Mouse (Mus musculus) CH12.LX (cell line): ENCODE data around the gene Glt8d2. TPM values are rescaled to one million over a fixed set of nuclear protein-coding genes. Genes with fewer than 3 reads are reported as not detected.

ENCODE experiments used
- DNase-seq: peaks from one replicate; pipeline ENCODE4 v3.0.0-alpha.2; 2013; ENCODE audit errors: extremely low read depth
- H3K27ac ChIP-seq: 2 replicates; pipeline ENCODE4 v1.5.1; 2012; ENCODE audit warnings: low read depth, mild to moderate bottlenecking, control low read depth, moderate library complexity; ENCODE audit not compliant: insufficient read depth
- H3K27me3 ChIP-seq: replicated peaks from 2 replicates; pipeline ENCODE3; 2012; ENCODE audit warnings: inconsistent platforms
- H3K36me3 ChIP-seq, 2 experiments: replicated peaks in 1 of 2; 2 replicates each; pipeline versions ENCODE3 to v1.6.1; 2012; ENCODE audit warnings: inconsistent platforms in 1 of 2, low read length in 1 of 2, mild to moderate bottlenecking in 1 of 2, mixed read lengths in 1 of 2, moderate library complexity in 1 of 2; ENCODE audit not compliant: control insufficient read depth in 1 of 2, insufficient read depth in 1 of 2
- H3K4me1 ChIP-seq, 2 experiments: 2 replicates each; pipeline ENCODE4 v1.6.1; 2012; ENCODE audit warnings: inconsistent platforms in 1 of 2, moderate library complexity in 1 of 2; ENCODE audit not compliant: insufficient read depth in 2 of 2, control insufficient read depth in 1 of 2
- H3K4me2 ChIP-seq: 2 replicates; pipeline ENCODE4 v1.6.1; 2012; ENCODE audit warnings: low read depth, mild to moderate bottlenecking, control low read depth; ENCODE audit not compliant: poor library complexity, insufficient read depth, severe bottlenecking
- H3K4me3 ChIP-seq, 3 experiments: fragments of 150-350 bp in 1 of 3; sonication (generic) in 1 of 3; replicated peaks in 1 of 3; 2 replicates each; pipeline versions ENCODE3 to v1.5.1; 2011 to 2012; ENCODE audit warnings: low read depth in 2 of 3, low read length in 2 of 3, mild to moderate bottlenecking in 2 of 3, moderate library complexity in 2 of 3, control low read depth in 1 of 3, improper control_type of control experiment in 1 of 3, inconsistent platforms in 1 of 3, mixed read lengths in 1 of 3; ENCODE audit not compliant: poor library complexity in 1 of 3
- H3K79me2 ChIP-seq: replicated peaks from 2 replicates; pipeline ENCODE4 v1.6.1; 2012; ENCODE audit warnings: mild to moderate bottlenecking, moderate library complexity; ENCODE audit not compliant: control insufficient read depth, poor library complexity, insufficient read depth, severe bottlenecking; ENCODE audit errors: extremely low read depth
- H3K9ac ChIP-seq: 2 replicates; pipeline ENCODE4 v1.6.1; 2012; ENCODE audit warnings: low read depth, mild to moderate bottlenecking, control low read depth, moderate library complexity; ENCODE audit not compliant: insufficient read depth
- H3K9me3 ChIP-seq: replicated peaks from 2 replicates; pipeline ENCODE3; 2012; ENCODE audit warnings: low read length, inconsistent platforms, mixed read lengths
- CHD1 ChIP-seq: IDR thresholded peaks from 2 replicates; pipeline ENCODE4 v1.6.1; 2012; ENCODE audit warnings: low read depth, low read length, improper control_type of control experiment, inconsistent platforms
- CHD2 ChIP-seq: IDR thresholded peaks from 2 replicates; pipeline ENCODE4 v1.6.1; 2011; ENCODE audit warnings: low read length, improper control_type of control experiment
- CTCF ChIP-seq, 2 experiments: IDR thresholded peaks in 1 of 2; conservative IDR thresholded peaks in 1 of 2; 2 replicates each; pipeline ENCODE4 v1.5.1; 2011 to 2012; ENCODE audit warnings: low read depth in 2 of 2, low read length in 2 of 2, improper control_type of control experiment in 1 of 2, inconsistent platforms in 1 of 2, mild to moderate bottlenecking in 1 of 2, moderate library complexity in 1 of 2
- ELF1 ChIP-seq: IDR thresholded peaks from 2 replicates; pipeline ENCODE4 v1.6.1; 2014; ENCODE audit warnings: low read depth, mild to moderate bottlenecking, inconsistent platforms, low read length, improper control_type of control experiment
- IRF4 ChIP-seq: IDR thresholded peaks from 2 replicates; pipeline ENCODE4 v1.6.1; 2014; ENCODE audit warnings: low read depth, mild to moderate bottlenecking, inconsistent platforms, low read length, improper control_type of control experiment
- MAFK ChIP-seq: IDR thresholded peaks from 2 replicates; pipeline ENCODE4 v1.6.1; 2011; ENCODE audit warnings: low read length, improper control_type of control experiment; ENCODE audit not compliant: insufficient replicate concordance
- MXI1 ChIP-seq: IDR thresholded peaks from 2 replicates; pipeline ENCODE4 v1.6.1; 2011; ENCODE audit warnings: mild to moderate bottlenecking, low read depth, low read length, improper control_type of control experiment
- MYC ChIP-seq: IDR thresholded peaks from 2 replicates; pipeline ENCODE4 v1.6.1; 2011; ENCODE audit warnings: low read depth, mild to moderate bottlenecking, improper control_type of control experiment, low read length
- POLR2AphosphoS2 ChIP-seq: IDR thresholded peaks from 2 replicates; pipeline ENCODE4 v1.6.1; 2011; ENCODE audit warnings: low read depth, low read length, improper control_type of control experiment
- RAD21 ChIP-seq: IDR thresholded peaks from 2 replicates; pipeline ENCODE4 v1.6.1; 2011; ENCODE audit warnings: low read depth, mild to moderate bottlenecking, low read length, improper control_type of control experiment, moderate library complexity
- RCOR1 ChIP-seq: conservative IDR thresholded peaks from 2 replicates; pipeline ENCODE4 v1.6.1; 2012; ENCODE audit warnings: low read depth, mild to moderate bottlenecking, inconsistent platforms, low read length, improper control_type of control experiment
- SMC3 ChIP-seq: IDR thresholded peaks from 2 replicates; pipeline ENCODE4 v1.6.1; 2011; ENCODE audit warnings: low read depth, low read length, improper control_type of control experiment
- UBTF ChIP-seq: IDR thresholded peaks from 2 replicates; pipeline ENCODE4 v1.6.1; 2012; ENCODE audit warnings: low read depth, mild to moderate bottlenecking, inconsistent platforms, low read length, improper control_type of control experiment, moderate library complexity
- USF2 ChIP-seq: conservative IDR thresholded peaks from 2 replicates; pipeline ENCODE4 v1.6.1; 2011; ENCODE audit warnings: low read depth, low read length, improper control_type of control experiment
- ZC3H11A ChIP-seq: IDR thresholded peaks from 2 replicates; pipeline ENCODE4 v1.6.1; 2012; ENCODE audit warnings: low read depth, mild to moderate bottlenecking, inconsistent platforms, low read length, improper control_type of control experiment
- dilution Hi-C: fragments of 300-500 bp; cut with MboI; formaldehyde crosslinking; loops from 2 replicates; pipeline ENCODE4 v1.14.3; 2020; ENCODE audit warnings: low sequenced_read_pairs; ENCODE audit not compliant: extremely low pct_unique_long_range_greater_than_20kb, extremely low pct_ligation_motif_present
- in situ Hi-C: fragments of 300-500 bp; cut with MboI; formaldehyde crosslinking; loops from 3 replicates; pipeline ENCODE4 v1.14.3; 2019; ENCODE audit warnings: low sequenced_read_pairs, low pct_ligation_motif_present, low pct_unique_long_range_greater_than_20kb, mixed read lengths
- polyA plus RNA-seq: library from polyadenylated mRNA; unstranded; fragments of >175 nt; gene quantifications from 2 replicates; pipeline ENCODE4 v1.2.1, GENCODE M21; 2012; ENCODE audit warnings: low read depth; ENCODE audit not compliant: insufficient read length
- total RNA-seq, 2 experiments: library from RNA; depleted of rRNA; stranded (reverse); fragments of 300-350 nt in 1 of 2; fragments of >200 nt in 1 of 2; gene quantifications; 2 replicates each; pipeline ENCODE4 v1.2.3; 2012 to 2014

Gene Glt8d2
- total and polyA plus RNA-seq, 3 experiments, result not detected

GRCm38 (mm10) chr10:82665951-82666350, 24.5 kb downstream of the Glt8d2 start:
- dilution Hi-C loops, result no loop called here
- DNase-seq, result no peak
- H3K27me3 ChIP-seq, result no peaks in the 10 kb centered on the region

GRCm38 (mm10) chr10:82663289-82663688, 27.2 kb downstream of the Glt8d2 start:
- Histone ChIP-seq H3K9ac (no peak overlapping the region), H3K4me1 (peaks cover 0 to 3% of the 10 kb centered on the region in 2 experiments; a peak in 1 of 4 replicates), H3K4me2 (no peak overlapping the region), H3K27ac (no peak overlapping the region), H3K9me3 (no peaks in the 10 kb centered on the region), H3K36me3 (no peaks in the 10 kb centered on the region), H3K79me2 (no peaks in the 10 kb centered on the region), H3K4me3 (no peak overlapping the region), H3K27me3 (no peaks in the 10 kb centered on the region)
- DNase-seq, result no peak
- in situ Hi-C loops, result no loop called here
- dilution Hi-C loops, result no loop called here
- TF ChIP-seq CTCF (conservative IDR thresholded peaks at IDR 0.05 in 1 of 2, IDR thresholded peaks at IDR 0.05 in 1 of 2; ENCODE audit: low read depth in 2 of 2, low read length in 2 of 2) (no peak), RAD21 (no peak), USF2 (no peak), RCOR1 (no peak)

More at GRCm38 (mm10) chr10:82665951-82666350, 24.5 kb downstream of the Glt8d2 start:
- Histone ChIP-seq H3K4me1 (peaks cover 9% of the 10 kb centered on the region in 2 experiments), H3K9me3 (no peaks in the 10 kb centered on the region), H3K4me2 (no peak overlapping the region), H3K9ac (no peak overlapping the region), H3K4me3 (no peak overlapping the region), H3K79me2 (no peaks in the 10 kb centered on the region), H3K36me3 (no peaks in the 10 kb centered on the region), H3K27ac (no peak overlapping the region)
- in situ Hi-C loops, result no loop called here
- TF ChIP-seq POLR2AphosphoS2 (no peak), CTCF (conservative IDR thresholded peaks at IDR 0.05 in 1 of 2, IDR thresholded peaks at IDR 0.05 in 1 of 2; ENCODE audit: low read depth in 2 of 2, low read length in 2 of 2) (peak in 1 of 2 experiments; percentile 38; a peak in 2 of 4 replicates)

GRCm38 (mm10) chr10:82662267-82662990, 28.0 kb downstream of the Glt8d2 start:
- in situ Hi-C loops, result no loop called here
- H3K9me3 ChIP-seq, result no peaks in the 10 kb centered on the region
- TF ChIP-seq UBTF, result no peak
- no peak for TF ChIP-seq CHD2
- no peak for TF ChIP-seq IRF4
- no peak for TF ChIP-seq SMC3
- TF ChIP-seq ELF1, result no peak
- no peak for TF ChIP-seq MXI1
- no peak for TF ChIP-seq RAD21
- TF ChIP-seq MAFK, result no peak
- TF ChIP-seq ZC3H11A, result no peak
- TF ChIP-seq CHD1, result no peak
- TF ChIP-seq POLR2AphosphoS2, result no peak
- no peak for TF ChIP-seq MYC
- TF ChIP-seq, all 38 proteins: peak for 0
- Histone ChIP-seq H3K79me2 (no peaks in the 10 kb centered on the region), H3K4me2 (no peak overlapping the region), H3K9ac (no peak overlapping the region), H3K36me3 (no peaks in the 10 kb centered on the region), H3K4me1 (peaks cover 0 to 3% of the 10 kb centered on the region in 2 experiments; a peak in 1 of 4 replicates), H3K4me3 (no peak overlapping the region), H3K27ac (no peak overlapping the region), H3K27me3 (no peaks in the 10 kb centered on the region)
- no peak for DNase-seq
- dilution Hi-C loops, result no loop called here
